Mouse (Mus musculus): ENCODE results near the gene Megf11.

DNA sequence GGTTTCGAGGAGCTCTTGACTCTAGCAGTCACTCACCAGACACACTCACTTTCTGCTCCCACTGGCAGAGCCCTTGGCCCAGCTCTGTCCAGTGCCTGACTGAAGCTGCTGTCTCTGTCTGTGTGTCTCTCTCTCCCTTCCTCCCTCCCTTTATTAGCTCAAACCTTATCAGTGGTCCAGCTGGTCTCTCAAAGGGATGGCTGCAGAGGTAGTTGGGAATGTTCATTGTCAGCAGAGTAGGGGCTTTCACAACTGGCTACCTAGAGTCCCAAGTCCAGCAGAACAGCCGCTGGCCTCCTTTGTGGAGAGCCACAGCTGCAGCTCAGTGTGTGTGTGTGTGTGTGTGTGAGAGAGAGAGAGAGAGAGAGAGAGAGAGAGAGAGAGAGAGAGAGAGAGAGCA, 180.9 kb downstream of the Megf11 start:
- TF ChIP-seq CTCF (IDR thresholded peaks at IDR 0.05) (no peak), EP300 (IDR thresholded peaks at IDR 0.05; ENCODE audit: insufficient read depth, low read depth, low read length) (no peak), POLR2A (IDR thresholded peaks at IDR 0.05; ENCODE audit: insufficient read depth, low read depth, low read length) (no peak)
